Mouse (Mus musculus): ENCODE data around the gene Dcakd. TPM values are rescaled to one million over a fixed set of nuclear protein-coding genes. Genes with fewer than 3 reads are reported as not detected.

Dcakd gene
- polyA plus RNA-seq, 1 experiment from 2014 or later, result 198 TPM

- H3K27ac ChIP-seq (ENCODE audit: low read length), result no peak overlapping the region
- peaks cover 18% of the 10 kb centered on the region; the same call in 1 of the 2 replicates for H3K4me1 ChIP-seq (ENCODE audit: control insufficient read depth, insufficient read depth, low read length)
- 73% methylated on average over 6 of the region's 6 CpGs for WGBS
- ATAC-seq (ENCODE audit: insufficient number of reproducible peaks, insufficient read depth, low FRiP score, low read depth), result no peak
- H3K4me3 ChIP-seq (ENCODE audit: low read depth, low read length), result no peak overlapping the region
- no peaks in the 10 kb centered on the region for H3K27me3 ChIP-seq (ENCODE audit: control insufficient read depth, insufficient read depth, low read length)
- H3K4me2 ChIP-seq (replicated peaks; ENCODE audit: low read depth, low read length), result no peak overlapping the region
- H3K9me3 ChIP-seq (ENCODE audit: control insufficient read depth, low read depth, low read length), result no peaks in the 10 kb centered on the region
- H3K36me3 ChIP-seq (ENCODE audit: control insufficient read depth, insufficient read depth, low read length), result no peaks in the 10 kb centered on the region
- no peak overlapping the region for H3K9ac ChIP-seq (replicated peaks; ENCODE audit: low read depth, low read length)
Measured at GRCm38 (mm10) chr11:103018860-103019259, 9.3 kb downstream of the Dcakd start.

GRCm38 (mm10) chr11:103017661-103018060 is 10.5 kb downstream of the Dcakd start:
- Histone ChIP-seq H3K27me3 (ENCODE audit: control insufficient read depth, insufficient read depth, low read length) (no peaks in the 10 kb centered on the region), H3K4me1 (ENCODE audit: control insufficient read depth, insufficient read depth, low read length) (peaks cover 18% of the 10 kb centered on the region; the same call in 1 of the 2 replicates), H3K4me3 (ENCODE audit: low read depth, low read length) (no peak overlapping the region), H3K36me3 (ENCODE audit: control insufficient read depth, insufficient read depth, low read length) (peaks cover 4% of the 10 kb centered on the region; the same call in 1 of the 2 replicates), H3K9me3 (ENCODE audit: control insufficient read depth, low read depth, low read length) (no peaks in the 10 kb centered on the region), H3K4me2 (replicated peaks; ENCODE audit: low read depth, low read length) (no peak overlapping the region), H3K27ac (ENCODE audit: low read length) (no peak overlapping the region), H3K9ac (replicated peaks; ENCODE audit: low read depth, low read length) (no peak overlapping the region)
- no peak for ATAC-seq (ENCODE audit: insufficient number of reproducible peaks, insufficient read depth, low FRiP score, low read depth)
- 56% methylated on average over 9 of the region's 9 CpGs for WGBS

- Histone ChIP-seq H3K9me3 (ENCODE audit: control insufficient read depth, low read depth, low read length) (no peaks in the 10 kb centered on the region), H3K36me3 (ENCODE audit: control insufficient read depth, insufficient read depth, low read length) (peaks cover 6% of the 10 kb centered on the region; the same call in 1 of the 2 replicates), H3K27ac (ENCODE audit: low read length) (peak overlapping the region; percentile 90), H3K4me2 (replicated peaks; ENCODE audit: low read depth, low read length) (peak overlapping the region; percentile 87), H3K27me3 (ENCODE audit: control insufficient read depth, insufficient read depth, low read length) (no peaks in the 10 kb centered on the region), H3K9ac (replicated peaks; ENCODE audit: low read depth, low read length) (peak overlapping the region; percentile 92), H3K4me1 (ENCODE audit: control insufficient read depth, insufficient read depth, low read length) (peaks cover 18% of the 10 kb centered on the region; the same call in 1 of the 2 replicates), H3K4me3 (ENCODE audit: low read depth, low read length) (peak overlapping the region; percentile 85)
- ATAC-seq (ENCODE audit: insufficient number of reproducible peaks, insufficient read depth, low FRiP score, low read depth), result peak; percentile 96
- under 1% methylated on average over 40 of the region's 41 CpGs for WGBS
Measured at GRCm38 (mm10) chr11:103016930-103017329, 11.2 kb downstream of the Dcakd start.

- peak overlapping the region; percentile 87 for H3K4me2 ChIP-seq (replicated peaks; ENCODE audit: low read depth, low read length)
- no peak for ATAC-seq (ENCODE audit: insufficient number of reproducible peaks, insufficient read depth, low FRiP score, low read depth)
- H3K4me1 ChIP-seq (ENCODE audit: control insufficient read depth, insufficient read depth, low read length), result peaks cover 16% of the 10 kb centered on the region; the same call in 1 of the 2 replicates
- H3K27ac ChIP-seq (ENCODE audit: low read length), result peak overlapping the region; percentile 90
- peaks cover 6% of the 10 kb centered on the region; the same call in 1 of the 2 replicates for H3K36me3 ChIP-seq (ENCODE audit: control insufficient read depth, insufficient read depth, low read length)
- H3K9me3 ChIP-seq (ENCODE audit: control insufficient read depth, low read depth, low read length), result no peaks in the 10 kb centered on the region
- no peaks in the 10 kb centered on the region for H3K27me3 ChIP-seq (ENCODE audit: control insufficient read depth, insufficient read depth, low read length)
- WGBS, result 41% methylated on average over 27 of the region's 27 CpGs
- H3K9ac ChIP-seq (replicated peaks; ENCODE audit: low read depth, low read length), result peak overlapping the region; percentile 92
- H3K4me3 ChIP-seq (ENCODE audit: low read depth, low read length), result peak overlapping the region; percentile 85
Measured at GRCm38 (mm10) chr11:103015881-103016825, 12.0 kb downstream of the Dcakd start.

- WGBS, result 79% methylated on average over 2 of the region's 2 CpGs
- no peak overlapping the region for H3K4me3 ChIP-seq (ENCODE audit: low read depth, low read length)
Measured at GRCm38 (mm10) chr11:103011206-103011497, 17.0 kb downstream of the Dcakd start.

GRCm38 (mm10) chr11:103010454-103011205 is 17.5 kb downstream of the Dcakd start:
- Histone ChIP-seq H3K9me3 (ENCODE audit: control insufficient read depth, low read depth, low read length) (no peaks in the 10 kb centered on the region), H3K27me3 (ENCODE audit: control insufficient read depth, insufficient read depth, low read length) (no peaks in the 10 kb centered on the region), H3K36me3 (ENCODE audit: control insufficient read depth, insufficient read depth, low read length) (peaks cover 11% of the 10 kb centered on the region; the same call in 1 of the 2 replicates), H3K4me1 (ENCODE audit: control insufficient read depth, insufficient read depth, low read length) (peaks cover 8% of the 10 kb centered on the region; the same call in 1 of the 2 replicates), H3K9ac (replicated peaks; ENCODE audit: low read depth, low read length) (no peak overlapping the region), H3K27ac (ENCODE audit: low read length) (no peak overlapping the region), H3K4me2 (replicated peaks; ENCODE audit: low read depth, low read length) (no peak overlapping the region), H3K4me3 (ENCODE audit: low read depth, low read length) (no peak overlapping the region)
- WGBS, result 64% methylated on average over 13 of the region's 13 CpGs
- no peak for ATAC-seq (ENCODE audit: insufficient number of reproducible peaks, insufficient read depth, low FRiP score, low read depth)

More at GRCm38 (mm10) chr11:103011206-103011497, 17.0 kb downstream of the Dcakd start:
- ATAC-seq (ENCODE audit: insufficient number of reproducible peaks, insufficient read depth, low FRiP score, low read depth), result no peak
- Histone ChIP-seq H3K9me3 (ENCODE audit: control insufficient read depth, low read depth, low read length) (no peaks in the 10 kb centered on the region), H3K27me3 (ENCODE audit: control insufficient read depth, insufficient read depth, low read length) (no peaks in the 10 kb centered on the region), H3K4me2 (replicated peaks; ENCODE audit: low read depth, low read length) (no peak overlapping the region), H3K36me3 (ENCODE audit: control insufficient read depth, insufficient read depth, low read length) (peaks cover 11% of the 10 kb centered on the region; the same call in 1 of the 2 replicates), H3K9ac (replicated peaks; ENCODE audit: low read depth, low read length) (no peak overlapping the region), H3K4me1 (ENCODE audit: control insufficient read depth, insufficient read depth, low read length) (peaks cover 14% of the 10 kb centered on the region; the same call in 1 of the 2 replicates), H3K27ac (ENCODE audit: low read length) (no peak overlapping the region)

GRCm38 (mm10) chr11:103009208-103009607 is 18.9 kb downstream of the Dcakd start:
- 84% methylated on average over 8 of the region's 8 CpGs for WGBS
- peaks cover 11% of the 10 kb centered on the region; the same call in 1 of the 2 replicates for H3K36me3 ChIP-seq (ENCODE audit: control insufficient read depth, insufficient read depth, low read length)
- H3K27me3 ChIP-seq (ENCODE audit: control insufficient read depth, insufficient read depth, low read length), result no peaks in the 10 kb centered on the region
- ATAC-seq (ENCODE audit: insufficient number of reproducible peaks, insufficient read depth, low FRiP score, low read depth), result no peak
- no peak overlapping the region for H3K4me3 ChIP-seq (ENCODE audit: low read depth, low read length)
- no peaks in the 10 kb centered on the region for H3K9me3 ChIP-seq (ENCODE audit: control insufficient read depth, low read depth, low read length)
- H3K27ac ChIP-seq (ENCODE audit: low read length), result no peak overlapping the region
- no peak overlapping the region for H3K4me2 ChIP-seq (replicated peaks; ENCODE audit: low read depth, low read length)
- no peak overlapping the region for H3K9ac ChIP-seq (replicated peaks; ENCODE audit: low read depth, low read length)
- H3K4me1 ChIP-seq (ENCODE audit: control insufficient read depth, insufficient read depth, low read length), result peaks cover 4% of the 10 kb centered on the region; the same call in 1 of the 2 replicates

- Histone ChIP-seq H3K27ac (ENCODE audit: low read length) (no peak overlapping the region), H3K9ac (replicated peaks; ENCODE audit: low read depth, low read length) (no peak overlapping the region), H3K4me3 (ENCODE audit: low read depth, low read length) (no peak overlapping the region), H3K27me3 (ENCODE audit: control insufficient read depth, insufficient read depth, low read length) (no peaks in the 10 kb centered on the region), H3K9me3 (ENCODE audit: control insufficient read depth, low read depth, low read length) (no peaks in the 10 kb centered on the region), H3K36me3 (ENCODE audit: control insufficient read depth, insufficient read depth, low read length) (peaks cover 11% of the 10 kb centered on the region; the same call in 1 of the 2 replicates), H3K4me2 (replicated peaks; ENCODE audit: low read depth, low read length) (no peak overlapping the region), H3K4me1 (ENCODE audit: control insufficient read depth, insufficient read depth, low read length) (peaks cover 5% of the 10 kb centered on the region)
- WGBS, result 72% methylated on average over 7 of the region's 7 CpGs
- ATAC-seq (ENCODE audit: insufficient number of reproducible peaks, insufficient read depth, low FRiP score, low read depth), result no peak
Measured at GRCm38 (mm10) chr11:103008558-103008957, 19.6 kb downstream of the Dcakd start.

Data from stomach, embryonic 14.5 days (tissue).